Mouse (Mus musculus): ENCODE results near the gene Chsy1. TPM values are rescaled to one million over a fixed set of nuclear protein-coding genes. Genes with fewer than 3 reads are reported as not detected.

Chsy1 gene
- total and polyA plus RNA-seq, 2 experiments, result 1.3 to 3.4 TPM

DNA sequence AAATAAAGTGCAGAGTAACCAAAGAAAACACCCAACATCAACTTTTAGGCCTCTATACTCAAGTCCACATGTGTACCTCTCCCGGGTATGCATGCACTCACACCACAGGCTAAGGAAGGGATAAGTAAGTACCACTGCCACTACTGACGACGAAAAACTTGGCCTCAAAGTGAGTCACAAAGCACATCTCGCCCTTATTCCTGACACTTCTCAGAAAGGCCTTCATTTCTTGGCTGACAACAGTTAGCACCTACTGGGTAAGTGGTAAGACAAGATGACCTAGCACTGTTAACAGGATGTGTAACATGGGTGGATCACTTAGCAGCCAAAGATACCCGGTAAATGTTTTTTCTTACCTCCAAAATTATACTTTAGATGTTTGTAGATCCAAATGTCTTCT lies 4.8 kb upstream of the Chsy1 start:
- WGBS, result 90% methylated on average over 5 of the region's 5 CpGs
- H3K4me3 ChIP-seq (ENCODE audit: insufficient read depth, low read depth, low read length), result no peak overlapping the region
- H3K36me3 ChIP-seq (ENCODE audit: control insufficient read depth, insufficient read depth, low read length), result no peaks in the 10 kb centered on the region
- no peak overlapping the region for H3K9ac ChIP-seq (ENCODE audit: low read depth, low read length)
- no peak for DNase-seq (ENCODE audit: extremely low read depth, low read depth, low spot score)
- H3K27ac ChIP-seq (replicated peaks; ENCODE audit: insufficient read depth, low read depth, low read length), result no peak overlapping the region
- no peaks in the 10 kb centered on the region for H3K27me3 ChIP-seq (ENCODE audit: control insufficient read depth, insufficient read depth, low read length)
- TF ChIP-seq POLR2A (IDR thresholded peaks at IDR 0.05; ENCODE audit: extremely low read depth, insufficient read depth, low read length) (no peak), CTCF (IDR thresholded peaks at IDR 0.05; ENCODE audit: low read depth, low read length) (no peak)
- H3K4me1 ChIP-seq (ENCODE audit: control insufficient read depth, insufficient read depth, low read length), result peaks cover 2% of the 10 kb centered on the region; the same call in 1 of the 2 replicates
- H3K79me2 ChIP-seq (ENCODE audit: control insufficient read depth, insufficient read depth, low read length), result no peaks in the 10 kb centered on the region

- 53% methylated on average over 4 of the region's 4 CpGs for WGBS
Measured at GRCm38 (mm10) chr7:66105771-66106170, 3.5 kb upstream of the Chsy1 start.

DNA sequence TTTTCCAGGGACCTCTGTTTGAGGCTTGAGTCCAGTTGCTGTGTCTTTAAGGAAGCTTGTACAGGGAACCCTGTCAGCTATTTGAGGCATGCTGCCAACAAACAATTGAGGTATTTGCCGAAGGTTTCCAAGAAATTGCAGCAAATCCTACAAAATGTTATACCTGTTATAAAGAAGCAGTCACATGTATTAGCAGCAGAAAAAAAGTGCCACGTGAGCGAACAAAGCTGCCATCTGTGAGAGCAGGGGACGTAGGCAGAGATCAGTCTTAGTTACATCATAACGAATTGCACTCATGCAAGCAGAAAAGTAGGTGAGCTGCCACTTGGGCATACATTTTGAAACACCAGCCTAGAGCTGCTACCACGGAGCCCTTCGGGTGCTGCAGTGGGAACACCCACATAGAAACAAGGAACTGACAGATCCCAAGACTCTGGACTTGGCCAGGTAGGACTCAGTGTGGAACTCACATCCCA lies 2.7 kb upstream of the Chsy1 start:
- Histone ChIP-seq H3K4me1 (ENCODE audit: control insufficient read depth, insufficient read depth, low read length) (peaks cover 5% of the 10 kb centered on the region), H3K79me2 (ENCODE audit: control insufficient read depth, insufficient read depth, low read length) (peaks cover 5% of the 10 kb centered on the region; the same call in 1 of the 2 replicates), H3K4me3 (ENCODE audit: insufficient read depth, low read depth, low read length) (no peak overlapping the region), H3K9ac (ENCODE audit: low read depth, low read length) (no peak overlapping the region), H3K36me3 (ENCODE audit: control insufficient read depth, insufficient read depth, low read length) (no peaks in the 10 kb centered on the region), H3K27me3 (ENCODE audit: control insufficient read depth, insufficient read depth, low read length) (0 out of 2 replicates have a peak, but pooled peaks cover 4% of the 10 kb centered on the region), H3K27ac (replicated peaks; ENCODE audit: insufficient read depth, low read depth, low read length) (no peak overlapping the region)
- TF ChIP-seq POLR2A (IDR thresholded peaks at IDR 0.05; ENCODE audit: extremely low read depth, insufficient read depth, low read length) (no peak), CTCF (IDR thresholded peaks at IDR 0.05; ENCODE audit: low read depth, low read length) (no peak)
- 32% methylated on average over 7 of the region's 7 CpGs for WGBS
- peak; percentile 34 for DNase-seq (ENCODE audit: extremely low read depth, low read depth, low spot score)

More at GRCm38 (mm10) chr7:66105771-66106170, 3.5 kb upstream of the Chsy1 start:
- TF ChIP-seq POLR2A (IDR thresholded peaks at IDR 0.05; ENCODE audit: extremely low read depth, insufficient read depth, low read length) (no peak), CTCF (IDR thresholded peaks at IDR 0.05; ENCODE audit: low read depth, low read length) (no peak)
- Histone ChIP-seq H3K4me1 (ENCODE audit: control insufficient read depth, insufficient read depth, low read length) (peaks cover 5% of the 10 kb centered on the region), H3K36me3 (ENCODE audit: control insufficient read depth, insufficient read depth, low read length) (no peaks in the 10 kb centered on the region), H3K9ac (ENCODE audit: low read depth, low read length) (no peak overlapping the region), H3K27ac (replicated peaks; ENCODE audit: insufficient read depth, low read depth, low read length) (no peak overlapping the region), H3K4me3 (ENCODE audit: insufficient read depth, low read depth, low read length) (no peak overlapping the region), H3K79me2 (ENCODE audit: control insufficient read depth, insufficient read depth, low read length) (peaks cover 5% of the 10 kb centered on the region; the same call in 1 of the 2 replicates), H3K27me3 (ENCODE audit: control insufficient read depth, insufficient read depth, low read length) (0 out of 2 replicates have a peak, but pooled peaks cover 4% of the 10 kb centered on the region)
- DNase-seq (ENCODE audit: extremely low read depth, low read depth, low spot score), result no peak

DNA sequence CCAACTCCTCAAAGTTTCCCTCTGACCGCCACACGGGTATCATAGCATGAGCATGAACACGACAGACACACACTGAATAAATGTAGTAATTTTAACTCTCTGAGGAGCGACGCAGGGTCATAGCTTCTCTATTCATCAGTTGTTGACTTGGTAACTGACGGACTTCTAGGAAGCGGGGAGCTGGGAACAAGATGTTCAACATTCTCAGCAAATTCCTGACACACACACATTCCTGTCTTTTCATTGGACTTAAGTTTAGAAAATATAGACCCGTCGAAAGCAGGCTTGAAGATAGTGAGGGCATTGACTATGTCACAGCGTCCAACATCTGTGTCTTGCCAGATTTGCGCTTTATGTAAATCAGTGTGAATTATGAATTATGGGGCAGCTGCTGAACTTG lies 2.1 kb upstream of the Chsy1 start:
- H3K79me2 ChIP-seq (ENCODE audit: control insufficient read depth, insufficient read depth, low read length), result peaks cover 5% of the 10 kb centered on the region; the same call in 1 of the 2 replicates
- 74% methylated on average over 11 of the region's 11 CpGs for WGBS
- no peaks in the 10 kb centered on the region for H3K36me3 ChIP-seq (ENCODE audit: control insufficient read depth, insufficient read depth, low read length)
- no peak overlapping the region for H3K9ac ChIP-seq (ENCODE audit: low read depth, low read length)
- no peak overlapping the region for H3K4me3 ChIP-seq (ENCODE audit: insufficient read depth, low read depth, low read length)
- H3K4me1 ChIP-seq (ENCODE audit: control insufficient read depth, insufficient read depth, low read length), result peaks cover 5% of the 10 kb centered on the region
- no peak for TF ChIP-seq CTCF (IDR thresholded peaks at IDR 0.05; ENCODE audit: low read depth, low read length)
- TF ChIP-seq POLR2A (IDR thresholded peaks at IDR 0.05; ENCODE audit: extremely low read depth, insufficient read depth, low read length), result no peak
- 0 out of 2 replicates have a peak, but pooled peaks cover 4% of the 10 kb centered on the region for H3K27me3 ChIP-seq (ENCODE audit: control insufficient read depth, insufficient read depth, low read length)
- no peak overlapping the region for H3K27ac ChIP-seq (replicated peaks; ENCODE audit: insufficient read depth, low read depth, low read length)
- DNase-seq (ENCODE audit: extremely low read depth, low read depth, low spot score), result no peak

DNA sequence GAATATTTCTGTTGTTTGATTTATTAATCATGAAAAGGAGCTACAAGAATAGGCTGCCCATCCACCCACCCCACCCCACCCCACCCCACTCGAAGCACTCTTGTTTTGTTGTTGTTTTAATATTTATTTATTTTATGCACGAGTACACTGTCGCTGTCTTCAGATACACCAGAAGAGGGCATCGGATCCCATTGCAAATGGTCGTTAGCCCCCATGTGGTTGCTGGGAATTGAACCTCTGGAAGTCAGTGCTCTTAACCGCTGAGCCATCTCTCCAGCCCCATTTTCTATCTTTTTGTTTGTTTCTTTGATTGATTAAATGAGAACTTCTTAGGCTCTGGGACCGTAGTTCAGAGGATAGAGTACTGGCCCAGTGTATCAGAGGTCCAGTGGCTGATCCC lies 1.4 kb upstream of the Chsy1 start:
- H3K36me3 ChIP-seq (ENCODE audit: control insufficient read depth, insufficient read depth, low read length), result no peaks in the 10 kb centered on the region
- peaks cover 5% of the 10 kb centered on the region; the same call in 1 of the 2 replicates for H3K79me2 ChIP-seq (ENCODE audit: control insufficient read depth, insufficient read depth, low read length)
- no peak for DNase-seq (ENCODE audit: extremely low read depth, low read depth, low spot score)
- peaks cover 5% of the 10 kb centered on the region for H3K4me1 ChIP-seq (ENCODE audit: control insufficient read depth, insufficient read depth, low read length)
- no peak overlapping the region for H3K27ac ChIP-seq (replicated peaks; ENCODE audit: insufficient read depth, low read depth, low read length)
- WGBS, result 10% methylated on average over 7 of the region's 7 CpGs
- H3K4me3 ChIP-seq (ENCODE audit: insufficient read depth, low read depth, low read length), result no peak overlapping the region
- TF ChIP-seq CTCF (IDR thresholded peaks at IDR 0.05; ENCODE audit: low read depth, low read length) (peak; percentile 32; the same call in 1 of the 2 replicates), POLR2A (IDR thresholded peaks at IDR 0.05; ENCODE audit: extremely low read depth, insufficient read depth, low read length) (no peak)
- H3K9ac ChIP-seq (ENCODE audit: low read depth, low read length), result no peak overlapping the region
- 0 out of 2 replicates have a peak, but pooled peaks cover 4% of the 10 kb centered on the region for H3K27me3 ChIP-seq (ENCODE audit: control insufficient read depth, insufficient read depth, low read length)

All from liver, adult 2 months (tissue).